Mouse (Mus musculus) liver, adult 2 months (tissue): ENCODE results near the gene Scgn.

Experiments used
- CTCF ChIP-seq: fragments of 200-500 bp; IDR thresholded peaks from 2 replicates; pipeline ENCODE4 v1.5.1; 2011; ENCODE audit warnings: low read depth, low read length, control low read depth
- POLR2A ChIP-seq: fragments of 200-500 bp; IDR thresholded peaks from 2 replicates; pipeline ENCODE4 v1.6.1; 2011; ENCODE audit warnings: low read length, control low read depth; ENCODE audit not compliant: insufficient read depth; ENCODE audit errors: extremely low read depth

GRCm38 (mm10) chr13:24001797-24002196, 10.8 kb upstream of the Scgn start:
- TF ChIP-seq POLR2A (no peak), CTCF (no peak)
